Mouse (Mus musculus) retina, postnatal 1 day (tissue): Measurements from ENCODE around the gene Gm11172.
A peak's percentile ranks its signal among the peaks of the same experiment; 100 is the strongest.

Experiments used
- DNase-seq: peaks from one replicate; pipeline ENCODE4 v3.0.0-alpha.2; 2012

Gene Gm11172

DNA sequence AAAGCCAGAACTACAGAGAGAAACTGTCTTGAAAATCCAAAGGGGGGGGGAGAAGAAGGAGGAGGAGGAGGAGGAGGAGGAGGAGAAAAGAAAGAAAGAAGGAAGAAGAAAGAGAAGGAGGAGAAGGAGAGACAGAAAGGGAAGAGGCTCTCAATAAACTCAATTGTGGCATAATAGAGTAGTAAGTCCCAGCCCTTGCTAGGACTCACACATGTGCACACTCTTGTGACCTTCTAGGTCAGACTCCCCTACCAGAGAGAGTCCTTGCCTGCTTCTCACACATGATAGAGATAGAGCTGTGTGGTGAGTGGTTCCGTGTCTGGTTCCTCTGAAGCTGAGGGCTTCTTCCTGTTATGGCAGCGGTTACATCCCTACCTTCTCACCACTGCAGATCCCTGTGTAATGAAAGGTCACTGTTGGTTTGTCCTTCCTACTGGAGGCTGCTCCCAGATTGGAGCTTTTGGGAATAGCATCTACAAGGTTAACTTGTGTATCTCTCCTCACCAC lies at the start of gene Gm11172:
Gm11172 (plus strand) TSS at position 51 of the 507 bp plus-strand sequence.
- no peak for DNase-seq

DNA sequence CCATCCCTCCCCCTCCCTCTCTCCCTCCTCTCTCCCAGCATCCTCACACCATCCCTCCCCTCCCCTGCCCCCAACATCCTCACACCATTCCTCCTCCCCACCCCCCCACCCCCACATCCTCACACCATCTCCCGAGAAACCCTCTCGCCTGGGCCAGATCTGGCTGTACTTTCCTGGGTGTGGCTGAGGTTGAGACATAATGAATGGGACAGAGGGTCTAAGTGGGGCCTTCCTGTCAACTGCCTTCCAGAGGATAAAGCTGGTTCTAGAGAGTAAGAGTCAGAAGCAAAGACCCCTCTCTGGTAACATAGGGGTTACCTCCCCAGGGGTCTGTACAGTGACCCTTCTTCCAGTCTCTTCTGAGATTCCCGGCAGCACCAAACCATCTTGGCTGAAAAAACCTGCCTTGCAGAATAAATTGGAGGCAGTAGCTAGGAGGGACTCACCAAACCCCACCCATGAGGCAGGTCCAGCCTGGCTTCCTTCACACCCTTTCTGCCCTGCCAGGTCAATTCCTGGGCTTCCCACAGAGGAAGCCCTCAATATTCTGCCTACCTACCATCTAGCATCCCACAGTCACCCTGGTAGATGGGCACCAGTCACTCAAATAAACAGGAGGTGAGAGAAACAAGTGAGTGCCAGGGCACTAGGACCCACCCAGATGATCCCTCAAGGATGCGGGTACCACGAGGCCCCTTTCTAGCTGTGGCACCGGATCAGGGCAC lies 49.0 kb upstream of the Gm11172 start:
- DNase-seq, result no peak

DNA sequence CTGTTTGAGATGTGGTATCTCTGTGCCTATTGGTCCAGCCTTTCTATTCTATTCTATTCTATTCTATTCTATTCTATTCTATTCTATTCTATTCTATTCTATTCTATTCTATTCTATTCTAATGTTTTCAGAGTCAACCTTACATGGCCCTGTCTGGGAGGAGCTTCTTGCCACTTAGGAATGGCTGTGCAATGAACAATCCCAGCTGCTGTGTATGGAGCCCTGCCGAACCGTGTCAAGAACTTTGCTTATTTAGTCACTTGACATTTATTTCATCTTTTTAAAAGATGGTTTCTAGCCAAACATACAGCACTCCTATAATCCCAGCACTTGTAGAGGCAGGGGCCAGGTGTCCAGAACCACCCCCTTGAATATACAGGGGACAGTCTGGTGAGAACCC lies 48.4 kb upstream of the Gm11172 start:
- no peak for DNase-seq

- DNase-seq, result peak; percentile 82
Measured at GRCm38 (mm10) chr16:10767158-10767557, 45.6 kb upstream of the Gm11172 start.

GRCm38 (mm10) chr16:10768821-10769220 lies 43.9 kb upstream of the Gm11172 start:
- DNase-seq, result no peak

DNA sequence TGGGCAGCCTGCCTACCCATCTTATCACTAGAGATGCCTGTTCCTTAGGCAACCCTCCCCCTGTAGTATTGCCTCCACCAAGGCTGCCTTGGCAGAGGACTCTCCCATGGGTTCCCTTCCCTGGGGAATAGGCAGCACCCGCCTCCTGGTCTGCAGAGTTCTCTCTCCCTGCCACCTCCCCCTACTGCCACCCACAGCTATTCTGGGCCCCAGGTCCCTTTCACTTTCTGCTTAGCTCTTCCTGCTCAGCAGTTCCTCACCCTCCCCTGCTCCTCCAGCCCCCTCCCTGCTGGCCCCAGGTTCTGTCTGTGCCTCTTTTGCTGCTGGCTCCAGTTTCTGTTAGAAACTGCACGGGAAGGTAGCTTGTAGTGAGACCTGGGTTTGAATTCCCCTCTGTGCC lies 43.1 kb upstream of the Gm11172 start:
- no peak for DNase-seq

- DNase-seq, result peak; percentile 50
Measured at GRCm38 (mm10) chr16:10770531-10771325, 42.0 kb upstream of the Gm11172 start.

- no peak for DNase-seq
Measured at GRCm38 (mm10) chr16:10771769-10772510, 40.8 kb upstream of the Gm11172 start.

GRCm38 (mm10) chr16:10773543-10773942 lies 39.2 kb upstream of the Gm11172 start:
- DNase-seq, result no peak

DNA sequence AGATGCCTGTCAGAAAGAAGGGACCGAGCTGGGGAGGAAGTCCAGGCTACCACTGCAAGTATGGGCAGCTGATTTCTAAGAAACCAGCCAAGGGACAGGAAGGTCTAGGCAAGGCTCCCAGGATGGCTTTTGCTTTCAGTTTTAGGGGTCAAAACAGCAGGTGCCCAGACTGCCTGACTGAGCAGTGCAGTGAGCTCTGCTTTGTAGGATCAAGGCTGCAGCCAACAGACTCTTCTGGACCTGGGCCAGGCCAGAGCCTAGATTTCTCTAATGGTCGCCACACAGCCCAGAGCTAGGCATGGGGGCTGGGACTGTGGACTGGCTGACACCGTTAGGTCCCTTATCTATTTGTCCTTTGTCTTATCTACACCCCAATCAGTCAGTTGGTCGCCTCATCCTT lies 38.0 kb upstream of the Gm11172 start:
- DNase-seq, result peak; percentile 19

GRCm38 (mm10) chr16:10776322-10776721 lies 36.4 kb upstream of the Gm11172 start:
- DNase-seq, result peak; percentile 40

DNA sequence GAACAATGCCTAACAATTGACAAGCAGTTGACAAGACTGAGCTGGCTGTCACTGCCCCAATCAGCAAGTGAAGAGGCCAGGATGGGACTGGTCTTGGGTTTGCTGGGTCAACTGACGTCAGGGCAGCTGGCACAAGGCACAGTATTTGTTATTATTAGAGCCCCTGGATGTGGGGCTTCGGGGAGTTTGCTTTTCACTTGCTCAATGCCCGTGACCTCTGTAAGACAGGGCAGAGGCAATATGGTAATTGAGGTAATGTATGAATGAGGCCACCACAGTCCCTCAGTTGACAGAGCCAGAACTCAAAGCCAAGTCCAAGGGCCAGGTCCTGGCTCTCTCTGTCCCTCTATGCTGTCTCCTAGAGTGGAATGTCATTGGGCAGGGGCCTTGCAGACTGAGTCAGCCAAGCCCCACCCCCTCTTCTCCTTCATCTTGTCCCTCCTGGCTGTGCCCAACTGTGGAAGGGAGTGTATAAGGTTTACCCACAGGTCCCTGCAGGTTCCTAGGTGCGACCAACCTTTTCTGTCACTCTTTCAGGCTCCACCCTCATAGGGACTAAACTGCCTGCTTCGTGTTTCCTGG lies 35.0 kb upstream of the Gm11172 start:
- peak; percentile 60 for DNase-seq

DNA sequence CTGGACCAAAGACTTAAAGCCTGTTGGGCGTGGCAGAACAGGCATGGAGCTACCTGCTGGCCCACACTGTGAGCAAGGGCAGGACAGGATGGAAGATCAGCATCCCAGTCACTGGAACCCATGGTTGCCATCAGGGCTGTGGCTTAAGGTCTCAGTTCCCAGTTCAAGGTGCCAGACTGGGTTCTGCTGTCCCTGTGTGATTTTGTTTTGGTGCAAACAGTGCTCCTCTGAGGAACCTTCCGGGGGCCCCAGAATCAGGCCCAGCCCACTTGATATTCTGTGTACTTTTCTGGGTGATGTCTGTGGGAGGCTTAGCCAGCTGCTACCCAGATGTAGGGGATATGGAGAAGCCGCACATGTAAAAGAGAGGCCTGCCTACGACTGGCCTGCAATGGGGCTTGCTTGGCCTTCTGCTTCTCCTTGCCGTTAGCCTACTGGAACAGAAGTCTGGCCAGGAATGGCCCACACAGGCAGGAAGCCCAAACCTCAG lies 32.0 kb upstream of the Gm11172 start:
- no peak for DNase-seq

- DNase-seq, result no peak
Measured at GRCm38 (mm10) chr16:10781862-10782371, 30.8 kb upstream of the Gm11172 start.

DNA sequence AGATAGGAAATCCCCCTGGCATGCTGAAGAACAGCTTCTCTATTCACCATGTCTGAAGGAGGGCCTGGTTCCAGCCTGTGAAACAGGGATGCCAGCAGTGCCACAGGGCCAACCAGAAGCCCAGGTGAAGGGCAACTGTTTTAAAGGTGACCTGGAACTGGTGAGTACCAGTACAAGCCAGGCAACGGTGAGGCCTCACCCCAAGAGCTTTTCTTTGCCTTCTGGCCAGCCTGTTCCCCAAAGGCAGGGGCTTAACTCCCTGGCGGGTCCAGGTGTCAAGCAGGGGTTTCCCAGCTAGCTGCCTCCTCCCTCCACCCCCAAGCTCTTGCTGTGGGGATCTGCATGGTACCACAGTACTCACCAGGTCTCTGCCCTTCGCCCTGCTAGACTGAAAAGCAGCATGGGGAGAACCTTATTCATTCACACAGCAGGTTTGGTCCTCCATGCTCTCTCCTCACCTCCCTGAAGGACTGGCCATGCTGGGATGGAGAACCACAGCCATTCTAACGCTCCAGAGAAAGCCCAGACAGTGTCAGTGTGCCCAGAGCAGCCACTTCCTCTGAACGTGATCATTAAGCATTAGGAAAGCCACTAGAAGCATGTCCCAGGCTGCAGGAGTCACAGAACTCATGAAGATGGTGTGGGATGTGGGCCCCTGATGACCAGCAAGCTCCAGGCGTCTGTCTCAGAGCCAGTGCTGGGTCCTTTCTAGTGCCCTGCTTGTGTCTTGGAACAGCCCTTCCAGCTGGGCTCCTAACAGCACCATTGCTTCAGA lies 30.2 kb upstream of the Gm11172 start:
- no peak for DNase-seq

DNA sequence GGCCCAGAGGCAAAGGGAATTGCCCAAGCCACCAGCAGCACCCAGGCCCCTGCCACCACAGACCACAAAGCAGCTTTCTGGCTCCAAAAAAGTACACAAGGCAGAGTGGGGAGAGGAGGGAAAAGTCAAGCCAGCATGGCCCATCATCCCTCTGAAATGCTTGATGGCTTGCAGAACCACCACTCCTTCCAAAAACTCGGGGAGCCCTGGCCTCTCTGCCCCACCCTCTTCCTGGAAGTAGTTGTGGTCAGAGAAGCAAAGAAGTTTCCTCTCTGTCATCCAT lies 29.6 kb upstream of the Gm11172 start:
- DNase-seq, result no peak

- no peak for DNase-seq
Measured at GRCm38 (mm10) chr16:10783451-10783850, 29.3 kb upstream of the Gm11172 start.

DNA sequence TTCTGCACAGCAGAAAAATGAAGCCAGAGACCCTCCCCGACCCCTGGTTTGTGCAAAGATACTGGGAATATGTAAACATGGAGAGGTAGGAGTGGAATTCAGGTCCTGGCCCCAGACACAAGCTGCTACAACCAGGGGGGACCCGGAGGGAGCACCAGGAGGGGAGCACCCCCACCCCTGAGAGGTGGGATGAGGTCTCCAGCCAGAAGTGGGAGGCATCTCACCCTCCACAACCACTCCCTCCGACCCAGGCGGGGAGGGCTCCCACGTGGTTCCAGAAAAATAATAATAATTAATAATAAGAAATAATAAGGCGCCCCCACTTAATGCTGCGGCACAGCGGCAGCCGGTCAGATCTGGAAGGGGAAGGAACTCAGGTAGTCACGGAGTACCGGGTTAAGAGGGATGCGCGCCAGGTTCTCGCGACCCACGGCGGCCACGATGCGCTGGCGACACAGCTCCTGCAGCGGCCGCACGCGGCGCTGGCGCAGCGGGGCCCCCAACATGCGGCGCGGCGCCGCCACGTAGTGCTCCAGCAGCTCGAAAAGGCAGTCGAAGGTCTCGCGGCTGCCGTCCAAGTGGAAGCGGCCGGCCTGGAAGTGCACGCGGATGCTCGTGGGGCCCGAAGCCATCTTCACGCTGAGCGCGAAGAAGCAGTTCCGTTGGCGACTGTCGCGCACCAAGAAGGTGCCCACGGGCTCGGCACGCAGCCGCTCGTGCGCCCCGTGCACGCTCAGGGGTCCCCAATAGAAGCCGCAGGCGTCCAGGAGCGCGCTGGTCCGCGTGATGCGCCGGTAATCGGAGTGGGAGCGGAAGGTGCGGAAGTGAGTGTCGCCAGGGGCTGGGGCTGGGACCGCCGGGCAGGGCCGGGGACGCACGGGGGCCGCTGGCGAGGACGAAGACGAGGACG lies 28.6 kb upstream of the Gm11172 start:
- peak; percentile 73 for DNase-seq

- peak; percentile 95 for DNase-seq
Measured at GRCm38 (mm10) chr16:10784793-10785370, 27.8 kb upstream of the Gm11172 start.
